Mouse (Mus musculus): ENCODE measurements around the gene Fbxl2. TPM values are rescaled to one million over a fixed set of nuclear protein-coding genes. Genes with fewer than 3 reads are reported as not detected.

Gene Fbxl2
- polyA plus RNA-seq, 1 experiment from 2014 or later: 4.4 TPM

Other genes with a start within 250 kb of the Fbxl2 start
- gene Ubp1, start 115.3 kb downstream of the Fbxl2 start, polyA plus RNA-seq (2014; fragmentation: Nextera tagmentation; extraction: Ambion mirVana): 46.2 and 46.6 TPM in 2 replicates
- 0.31 and 0.32 TPM in 2 replicates for gene Susd5, start 10.9 kb upstream of the Fbxl2 start, polyA plus RNA-seq (2014; fragmentation: Nextera tagmentation; extraction: Ambion mirVana)